Mouse (Mus musculus) heart, adult 2 months (tissue): ENCODE measurements around the gene Tshr.

ENCODE experiments used
- CTCF ChIP-seq: fragments of 200-600 bp; IDR thresholded peaks from 2 replicates; pipeline ENCODE4 v1.8.1; 2022; ENCODE audit warnings: antibody characterized with exemption, mild to moderate bottlenecking, moderate library complexity
- EP300 ChIP-seq: fragments of 200-500 bp; IDR thresholded peaks from 2 replicates; pipeline ENCODE4 v1.6.1; 2011; ENCODE audit warnings: low read depth, low read length, control low read depth; ENCODE audit not compliant: insufficient read depth

GRCm38 (mm10) chr12:91592128-91592527 lies 207.8 kb downstream of the Tshr start:
- TF ChIP-seq CTCF (no peak), EP300 (no peak)
